Mouse (Mus musculus) cerebellum, postnatal 25 days (tissue): Measurements from ENCODE around the gene Slc16a4.
"Not testable (repeated sequence)": the region's sequence is repeated elsewhere in the genome, so short reads cannot be mapped to it uniquely, and the experiment has no call there.

Experiments
- DNase-seq, 2 experiments: peaks; one replicate each; pipeline ENCODE4 v3.0.0; 2021; ENCODE audit warnings: mixed read lengths in 2 of 2

The Slc16a4 gene

DNA sequence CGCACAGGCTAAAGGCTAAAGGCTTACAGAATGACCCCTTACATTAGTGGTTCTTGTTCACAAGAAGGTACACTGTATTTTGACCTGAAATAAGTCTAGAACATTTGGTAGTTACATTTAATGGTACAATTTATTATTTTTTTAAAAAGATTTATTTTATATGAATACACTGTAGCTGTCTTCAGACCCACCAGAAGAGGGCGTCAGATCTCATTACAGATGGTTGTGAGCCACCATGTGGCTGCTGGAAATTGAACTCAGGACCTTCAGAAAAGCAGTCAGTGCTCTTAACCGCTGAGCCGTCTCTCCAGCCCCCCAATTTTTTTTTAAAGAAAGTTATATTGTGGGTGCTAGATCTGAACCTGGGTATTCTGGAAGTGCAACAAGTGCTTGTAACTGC is 5.9 kb downstream of the Slc16a4 start:
- not testable (repeated sequence) for DNase-seq

DNA sequence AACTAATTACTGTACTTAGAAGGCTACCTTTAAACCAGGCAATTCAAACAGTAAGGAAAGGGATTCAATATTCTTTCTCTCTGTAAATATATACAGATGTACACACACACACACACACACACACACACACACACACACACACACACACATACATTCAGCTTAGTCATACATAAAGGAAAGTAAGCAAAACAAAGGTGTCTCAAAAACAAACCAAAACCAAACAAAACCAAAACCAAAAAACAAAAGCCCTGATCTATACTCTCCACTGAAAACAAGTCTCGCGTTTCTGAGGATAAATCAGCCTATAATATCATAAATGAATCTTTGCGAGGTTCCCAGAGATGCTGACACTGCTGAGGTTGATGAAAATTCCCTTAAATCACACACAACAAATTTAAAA is 26.3 kb downstream of the Slc16a4 start:
- DNase-seq = no peak

DNA sequence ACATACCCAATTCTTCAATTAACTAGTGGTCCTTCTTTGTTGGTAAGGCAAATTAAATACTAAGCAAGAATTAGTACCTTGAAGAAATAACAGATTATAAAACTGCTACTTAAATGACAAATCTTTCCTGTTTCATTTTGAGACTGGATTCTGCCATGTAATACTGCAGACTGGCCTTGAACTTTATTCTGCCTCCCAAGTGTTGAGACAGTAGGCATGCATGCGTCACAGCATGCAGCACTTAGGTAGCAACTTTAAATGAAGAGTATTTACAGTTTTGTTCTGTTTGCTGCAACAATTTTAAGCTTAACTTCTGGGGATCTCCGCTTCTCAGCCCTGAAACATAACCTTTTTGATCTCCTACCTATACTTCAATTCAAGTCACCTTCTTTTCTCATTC is 30.1 kb downstream of the Slc16a4 start:
- no peak for DNase-seq

DNA sequence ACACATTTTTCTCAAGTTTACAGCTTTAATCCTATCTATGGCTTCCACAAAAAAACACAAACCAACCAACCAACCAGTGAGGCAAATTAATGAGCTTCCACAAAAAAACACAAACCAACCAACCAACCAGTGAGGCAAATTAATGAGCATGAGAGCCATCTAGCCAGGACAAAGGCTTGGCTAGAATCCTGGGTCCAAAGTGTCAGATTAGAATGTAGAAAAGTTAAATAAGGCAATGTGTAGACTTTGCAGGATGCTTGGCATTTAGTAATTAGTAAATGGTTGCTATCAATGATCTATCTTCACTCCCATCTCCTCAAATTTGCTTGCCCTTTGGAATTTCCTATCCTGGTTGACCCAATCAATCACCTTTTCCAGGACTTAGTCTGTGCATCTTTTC is 30.7 kb downstream of the Slc16a4 start:
- DNase-seq = no peak

DNA sequence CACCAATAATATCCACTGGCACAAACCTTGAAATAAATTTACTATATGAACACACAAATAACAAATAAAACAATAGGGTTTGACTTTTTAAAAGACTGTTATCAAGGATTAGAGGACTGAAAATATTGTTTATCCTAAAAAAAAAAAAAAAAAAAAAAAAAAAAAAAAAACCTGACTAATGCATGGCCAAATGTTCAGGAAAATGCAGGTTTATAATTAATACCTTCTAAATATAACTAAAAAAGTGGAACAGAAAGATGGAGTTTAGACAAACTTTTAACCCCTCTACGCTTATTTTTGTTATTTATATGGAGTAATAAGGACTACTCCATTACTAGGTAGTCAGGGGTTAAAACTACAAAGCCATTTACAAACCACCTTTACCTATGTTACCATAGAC is 35.4 kb downstream of the Slc16a4 start:
- no peak for DNase-seq

DNA sequence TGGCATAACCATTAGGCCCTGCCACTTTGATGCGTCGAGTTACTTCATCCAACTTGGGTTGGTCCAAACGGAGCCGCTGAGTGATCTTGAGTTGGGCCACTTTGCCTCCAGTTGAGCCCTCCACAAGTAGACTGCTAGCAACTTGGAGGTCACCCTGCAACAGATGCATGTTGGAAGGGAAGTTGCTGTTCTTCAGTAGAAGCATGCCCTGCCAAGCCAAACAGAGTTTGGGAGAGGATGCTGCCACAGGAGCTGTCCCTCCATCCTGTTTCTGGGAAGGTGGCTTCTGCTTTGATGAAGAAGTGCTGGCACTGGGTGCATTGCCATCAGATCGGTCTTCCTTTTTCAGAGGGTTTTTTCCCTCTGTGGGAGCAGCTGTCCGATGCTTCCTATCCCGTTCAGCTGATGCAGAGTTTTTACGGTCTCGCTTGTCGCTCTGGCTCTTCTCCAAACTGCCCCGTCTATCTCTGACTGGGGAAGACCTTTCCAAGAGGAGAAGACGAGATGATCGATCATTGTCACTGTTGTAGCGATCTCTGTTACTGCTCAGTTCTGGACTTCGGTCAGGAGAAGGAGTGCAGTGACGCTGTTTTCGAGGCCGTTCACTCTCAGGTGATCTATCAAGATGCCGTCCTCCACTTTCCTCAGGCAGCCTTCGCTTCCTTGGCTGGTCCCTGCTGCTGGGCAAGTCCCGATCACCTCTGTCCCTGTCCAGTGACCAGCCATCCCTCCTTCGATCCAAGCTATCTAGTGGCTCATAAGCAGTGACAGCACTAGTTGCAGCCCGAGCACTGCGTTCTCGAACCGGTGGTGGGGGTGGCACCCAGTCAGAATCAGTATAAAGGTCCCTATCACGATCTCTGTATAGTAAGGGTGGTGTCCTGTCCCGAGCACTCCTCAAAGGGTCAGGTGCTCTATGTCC is 39.7 kb downstream of the Slc16a4 start:
- DNase-seq = peak; percentile 13 to 27

DNA sequence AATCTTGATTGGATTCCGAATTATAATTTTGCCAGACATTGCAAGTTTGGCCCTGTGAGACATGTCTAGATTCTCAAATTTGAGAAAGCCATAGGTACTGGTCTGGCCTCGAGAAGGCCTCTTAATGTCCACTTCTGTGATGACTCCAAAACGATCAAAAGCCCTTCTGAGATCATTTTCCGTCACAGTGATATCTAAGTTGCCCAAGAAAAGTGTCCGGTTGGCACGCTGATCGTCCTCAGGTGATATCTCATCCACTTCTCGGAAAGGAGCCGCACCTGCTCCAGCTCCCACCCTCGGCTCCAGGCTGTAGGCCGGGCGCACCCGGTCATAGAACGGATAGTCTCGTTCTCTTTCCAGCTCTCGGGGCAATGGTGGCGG is 40.7 kb downstream of the Slc16a4 start:
- no peak for DNase-seq

DNA sequence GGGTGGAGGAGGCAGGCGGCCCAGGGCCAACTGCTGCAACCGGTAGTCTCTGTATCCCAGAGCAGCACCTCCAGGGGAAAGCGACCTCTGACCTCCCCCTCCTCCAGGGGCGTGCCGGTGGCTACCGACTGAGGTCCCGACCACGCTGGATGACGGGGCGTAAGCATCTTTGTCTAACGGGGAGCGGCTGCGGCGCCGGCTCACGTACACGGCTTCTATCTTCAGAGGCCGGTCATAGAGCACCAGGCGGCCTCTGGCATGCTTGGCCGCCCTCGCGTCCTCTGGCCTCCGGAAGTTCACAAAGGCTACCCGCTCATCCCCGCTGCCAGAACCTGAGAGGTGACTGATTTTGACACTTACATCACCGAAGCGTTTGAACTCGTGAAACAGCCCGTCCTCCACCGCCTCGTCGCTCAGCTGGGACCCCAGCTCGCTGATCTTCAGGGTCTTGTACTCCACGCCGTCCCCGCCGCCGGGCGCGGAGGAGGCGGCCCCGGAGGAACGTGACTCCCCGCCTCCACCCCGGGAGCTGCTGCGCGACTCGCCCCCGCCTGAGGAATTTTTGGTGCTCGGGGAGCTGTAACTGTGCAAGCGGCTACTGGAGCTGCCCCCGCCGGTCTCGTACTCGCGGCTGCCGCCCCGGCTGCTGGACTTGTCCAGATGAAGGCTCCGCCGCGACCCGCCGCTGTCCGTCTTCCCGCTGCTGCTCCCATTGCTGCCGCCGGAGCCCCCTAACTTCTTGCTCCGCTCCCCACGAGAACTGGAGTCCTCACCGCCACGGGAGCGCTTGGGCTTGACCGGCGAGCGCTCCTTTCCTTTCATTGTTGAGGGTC is 41.3 kb downstream of the Slc16a4 start:
- no peak for DNase-seq

DNA sequence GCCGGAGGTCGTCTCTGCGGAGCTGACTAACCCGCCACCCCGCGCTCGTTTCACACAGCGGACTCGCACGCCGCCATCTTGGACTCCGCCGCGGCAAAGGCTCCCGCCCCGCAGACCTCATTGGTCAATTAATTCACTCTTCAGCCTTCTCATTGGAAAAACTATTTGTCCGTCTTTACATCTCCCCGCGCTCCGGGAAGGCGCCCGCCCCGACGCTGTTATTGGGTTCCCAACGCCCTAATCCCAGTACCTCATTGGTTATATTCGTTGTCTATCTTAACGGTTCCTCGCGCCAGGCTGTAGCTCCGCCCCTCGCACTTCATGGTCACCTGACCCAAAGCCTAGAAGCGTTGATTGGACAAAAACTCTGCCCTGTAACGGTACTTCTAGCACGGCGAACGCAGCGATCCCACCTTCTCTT is 41.9 kb downstream of the Slc16a4 start:
- DNase-seq = peak; percentile 93 to 95

DNA sequence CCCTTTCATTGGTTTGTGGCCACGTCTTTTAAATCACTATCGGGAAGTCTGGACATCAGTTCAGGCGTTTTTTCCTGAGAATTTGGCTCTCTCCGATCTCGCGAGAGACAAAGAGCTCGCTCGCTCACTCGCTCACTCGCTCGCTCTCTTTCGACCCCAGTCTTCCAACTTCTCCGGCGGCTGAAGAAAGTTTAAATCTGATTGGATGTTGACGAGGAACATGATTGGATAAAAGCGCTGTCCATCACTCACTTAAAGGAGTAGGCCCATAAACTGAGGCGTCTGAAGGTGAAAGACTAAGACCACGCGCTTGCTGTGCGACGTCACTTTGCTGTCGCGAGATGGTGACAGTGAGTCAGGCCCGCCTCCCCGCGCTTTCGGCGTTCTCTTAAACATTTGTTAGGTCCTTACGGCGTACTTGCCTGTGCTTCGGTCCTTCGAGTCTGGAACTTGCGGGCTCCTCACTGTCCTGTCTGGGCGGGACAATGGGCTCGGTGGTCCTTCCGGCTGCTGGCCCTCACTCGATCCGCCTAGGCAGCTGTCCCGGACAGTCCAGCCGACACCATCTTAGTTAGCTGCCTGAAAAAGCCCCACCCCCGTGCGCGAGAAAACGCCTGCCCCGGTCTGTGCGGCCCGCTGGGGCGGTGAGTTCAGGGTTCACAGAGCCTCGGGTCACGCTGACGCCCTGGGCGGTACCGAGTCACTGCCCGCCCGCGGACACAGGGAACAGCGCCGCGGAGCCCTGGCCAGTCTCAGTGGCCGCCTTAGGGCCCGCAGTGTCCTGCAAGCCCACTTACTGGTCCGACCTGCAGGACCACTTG is 42.6 kb downstream of the Slc16a4 start, which contains the start of gene Rbm15:
Gene Rbm15, minus strand, starts transcription at position 293 of the 821 bp plus-strand sequence.
- peak; percentile 95 for DNase-seq

DNA sequence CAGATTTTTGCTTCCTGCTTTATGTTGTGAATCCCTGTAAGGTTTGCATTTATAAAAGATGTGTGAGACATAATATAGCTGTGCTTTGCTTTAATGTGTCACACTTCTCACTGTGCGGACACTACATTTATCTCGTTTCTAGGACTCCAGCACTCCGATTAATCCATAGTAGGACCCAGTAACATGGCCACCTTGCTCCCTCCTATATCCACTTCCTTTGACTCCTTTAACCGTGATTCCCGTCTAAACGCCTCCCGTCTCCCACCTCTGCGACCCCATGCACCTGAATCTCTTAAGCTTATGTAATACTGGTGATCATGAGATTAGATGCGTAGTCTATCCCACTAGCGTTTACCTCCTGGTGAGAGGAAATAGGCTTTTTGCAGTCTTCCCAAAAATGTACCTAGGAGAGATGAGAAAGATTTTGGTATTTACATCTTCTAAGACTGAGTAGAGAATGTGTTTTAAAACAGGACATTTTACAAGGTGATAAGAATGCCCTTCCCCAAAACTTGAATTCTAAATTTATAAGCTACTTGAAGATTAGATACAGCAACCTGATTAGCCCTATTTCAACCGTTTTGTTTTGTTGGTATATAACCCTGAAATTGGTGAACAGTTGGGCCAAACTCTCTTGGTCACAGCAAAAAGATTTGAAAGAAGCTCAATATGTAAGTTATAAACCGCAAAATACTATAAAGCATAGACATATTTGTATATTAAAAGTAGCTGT is 43.3 kb downstream of the Slc16a4 start:
- peak in 1 of 2 experiments; percentile 14 for DNase-seq

DNA sequence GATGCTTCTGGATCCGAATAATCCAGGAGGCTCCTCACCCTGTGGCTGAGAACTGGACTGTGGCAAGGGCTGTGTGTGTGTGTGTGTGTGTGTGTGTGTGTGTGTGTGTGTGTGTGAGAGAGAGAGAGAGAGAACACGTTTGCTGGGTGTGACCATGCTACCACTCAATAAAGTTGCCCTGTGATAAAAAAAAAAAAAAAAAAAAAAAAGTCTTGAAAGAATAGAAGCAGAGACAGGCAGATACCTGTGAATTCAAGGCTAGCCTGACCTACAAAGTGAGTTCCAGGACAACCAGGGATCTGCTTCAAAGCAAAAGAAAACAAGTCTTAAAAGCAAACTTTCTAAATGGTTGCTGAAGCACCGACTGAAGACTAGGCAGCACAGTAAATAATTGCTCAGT is 52.9 kb downstream of the Slc16a4 start:
- DNase-seq = no peak

DNA sequence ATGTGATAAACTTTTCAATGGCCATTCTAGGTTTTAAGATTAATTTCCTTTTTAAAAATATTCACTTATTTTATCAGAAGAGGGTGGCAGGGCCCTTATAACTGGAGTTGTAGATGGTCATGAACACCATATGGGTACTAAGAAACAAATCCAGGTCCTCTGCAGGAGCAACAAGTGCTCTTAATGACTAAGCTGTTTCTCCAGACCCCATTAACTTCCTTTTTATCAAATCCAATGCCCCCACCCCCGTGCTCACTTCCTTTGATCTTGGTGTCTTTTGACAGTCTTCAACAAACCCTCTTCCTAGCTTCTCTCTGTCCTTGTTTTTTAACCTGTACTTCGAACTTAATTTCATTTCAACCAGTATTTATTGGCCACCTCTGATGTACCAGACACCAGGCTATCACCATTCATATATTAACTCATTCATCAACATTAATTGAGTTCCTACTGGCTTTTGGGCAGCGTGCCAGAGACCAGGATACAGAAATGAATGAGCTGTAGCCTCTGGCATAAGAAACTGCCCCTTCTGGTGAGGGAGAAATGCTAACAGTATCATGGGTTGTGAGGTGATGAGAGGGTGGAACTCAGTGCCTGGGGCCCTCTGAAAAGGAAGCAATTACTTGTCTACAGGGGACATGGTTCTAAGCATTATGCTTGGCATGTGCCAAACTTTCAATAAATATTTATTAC is 54.1 kb downstream of the Slc16a4 start:
- no peak for DNase-seq

DNA sequence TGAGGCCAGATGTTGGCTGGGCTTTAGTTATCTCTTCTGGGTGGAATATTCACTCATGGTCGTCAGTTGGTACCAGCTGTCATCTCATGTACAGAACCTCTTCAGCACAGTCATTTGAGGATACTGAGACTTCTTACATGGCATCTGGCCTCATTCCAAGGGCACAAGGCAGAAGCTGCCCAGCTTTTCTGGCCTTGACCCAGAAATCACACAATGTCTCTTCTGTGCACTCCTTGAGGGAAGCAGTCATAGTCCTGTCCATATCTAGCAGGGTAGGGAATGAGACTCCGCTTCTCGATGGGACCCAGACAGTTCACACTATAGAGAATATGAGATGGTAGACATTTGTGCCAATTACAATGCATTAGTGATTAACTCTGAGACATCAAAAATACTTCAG is 58.0 kb downstream of the Slc16a4 start:
- DNase-seq = no peak

DNA sequence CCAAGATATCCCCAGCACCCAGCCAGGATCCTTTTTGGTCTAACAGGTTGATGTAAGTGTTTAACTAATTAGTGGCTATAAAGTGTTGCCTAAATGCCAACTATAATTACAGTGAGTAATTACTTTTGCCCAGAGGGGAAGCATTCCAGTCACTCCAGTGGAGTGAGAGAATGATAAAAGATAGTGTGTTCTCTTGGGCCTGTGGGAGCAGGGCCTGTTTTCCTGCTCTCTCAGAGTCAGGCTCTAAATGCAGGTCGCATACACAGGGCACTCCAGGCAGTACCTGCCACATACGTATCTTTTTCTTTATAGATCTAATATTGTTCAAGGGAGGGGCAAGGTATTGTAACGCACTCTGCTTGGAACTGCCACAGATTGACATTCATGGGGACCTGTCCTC is 60.7 kb downstream of the Slc16a4 start:
- no peak for DNase-seq

DNA sequence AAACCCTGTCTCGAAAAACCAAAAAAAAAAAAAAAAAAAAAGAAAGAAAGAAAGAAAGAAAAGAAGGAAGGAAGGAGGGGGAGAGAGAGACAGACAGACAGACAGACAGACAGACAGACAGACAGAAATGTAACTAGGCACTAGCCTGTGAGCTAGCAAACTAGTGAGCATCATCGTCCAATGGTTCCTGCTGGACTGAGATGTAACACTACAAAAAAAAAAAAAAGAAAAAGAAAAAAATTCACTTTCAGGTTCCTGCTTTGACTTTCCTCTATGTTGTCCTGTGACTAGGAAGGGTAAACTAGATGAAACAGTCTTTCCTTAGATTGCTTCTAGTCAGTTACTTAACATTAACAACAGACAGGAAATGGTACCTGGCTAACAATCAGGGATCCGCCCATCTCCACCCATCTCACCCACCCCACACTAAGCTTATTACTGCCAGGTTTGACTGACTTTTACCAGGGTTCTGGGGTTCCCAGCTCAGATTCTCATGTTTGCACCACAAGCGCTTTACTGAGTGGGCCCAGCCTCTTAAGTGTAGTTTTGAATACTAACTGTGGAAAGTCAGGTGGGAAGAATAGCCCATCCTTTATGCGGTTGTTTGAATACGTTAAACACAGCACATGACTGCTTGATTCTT is 64.7 kb downstream of the Slc16a4 start:
- no peak for DNase-seq

DNA sequence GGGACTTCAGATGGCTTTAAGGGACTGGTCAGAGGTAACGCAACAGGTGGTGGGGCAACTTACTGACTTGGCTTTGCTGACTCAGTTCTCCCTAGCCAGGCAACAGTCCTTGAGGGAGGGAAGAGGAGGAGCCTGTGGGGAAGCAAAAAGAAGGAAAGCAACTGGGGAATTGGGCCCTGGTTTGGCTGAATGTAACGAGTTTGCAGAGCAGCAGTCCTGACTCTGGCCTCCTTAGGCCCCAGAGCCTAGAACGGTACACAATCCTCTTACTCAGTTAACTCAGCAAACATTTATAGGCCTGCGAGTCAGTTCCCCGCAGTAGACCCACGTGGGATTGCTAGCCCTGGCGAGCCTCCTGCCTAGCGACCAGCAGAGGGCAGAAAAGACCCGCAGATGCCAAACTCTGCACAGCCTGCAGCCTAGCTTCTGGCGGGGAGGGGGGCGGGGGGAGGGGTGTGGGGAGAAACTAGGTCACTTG is 66.0 kb downstream of the Slc16a4 start:
- peak; percentile 87 to 91 for DNase-seq

DNA sequence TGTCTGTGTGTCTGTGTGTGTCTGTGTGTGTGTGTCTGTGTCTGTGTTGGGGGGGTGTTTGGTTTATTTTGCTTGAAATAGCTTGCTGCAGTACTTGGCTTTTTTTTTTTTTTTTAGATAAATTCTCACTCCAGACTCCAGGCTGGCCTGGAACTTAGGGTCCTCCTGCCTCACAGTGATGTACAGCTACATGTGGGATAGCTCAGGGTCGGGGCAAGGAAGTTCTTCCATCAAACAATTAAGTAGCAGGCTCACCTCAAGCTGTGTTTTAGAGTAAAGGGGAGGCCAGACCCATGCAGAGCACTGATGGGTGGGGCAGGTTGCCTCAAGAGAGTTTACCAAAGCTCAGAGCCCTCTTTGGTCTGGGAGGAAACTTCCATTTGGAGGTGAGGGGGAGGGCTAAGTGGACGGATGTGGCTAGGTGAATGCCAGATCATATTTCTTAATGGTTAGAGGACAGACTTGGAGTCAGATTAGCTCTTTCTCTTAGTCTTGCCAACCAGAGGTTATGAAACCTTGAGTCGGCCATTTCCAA is 66.7 kb downstream of the Slc16a4 start:
- DNase-seq = no peak

DNA sequence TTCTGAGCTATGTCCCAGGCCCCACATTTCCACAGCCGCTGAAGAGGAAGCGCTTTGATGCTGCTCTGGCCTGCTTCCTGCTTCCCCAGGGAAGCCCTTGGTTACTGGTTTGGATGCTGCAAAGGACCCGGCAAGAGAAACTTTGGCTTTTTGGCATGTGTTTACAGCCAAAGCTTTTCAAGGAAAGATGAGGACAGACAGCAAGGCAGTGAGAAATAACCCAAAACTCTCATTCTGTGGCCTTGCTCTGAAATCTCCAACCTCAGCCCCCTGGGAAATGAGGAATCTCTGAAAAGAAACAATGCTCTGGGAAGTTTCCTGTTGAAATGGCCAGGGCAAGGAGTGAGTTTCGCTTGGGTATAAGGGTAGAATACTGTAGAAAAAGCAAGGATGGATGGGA is 69.3 kb downstream of the Slc16a4 start:
- DNase-seq = no peak
